Mouse (Mus musculus) MEL (cell line): ENCODE results near the gene Vmn1r210.

ENCODE experiments used
- CHD1 ChIP-seq: IDR thresholded peaks from 2 replicates; pipeline ENCODE4 v1.6.1; 2012; ENCODE audit warnings: low read depth, mild to moderate bottlenecking, inconsistent platforms, low read length, improper control_type of control experiment
- CTCF ChIP-seq, 3 experiments: IDR thresholded peaks in 2 of 3; conservative IDR thresholded peaks in 1 of 3; 2 replicates each; pipeline ENCODE4 v1.5.1; 2011 to 2012; ENCODE audit warnings: low read length in 3 of 3, low read depth in 2 of 3, mild to moderate bottlenecking in 2 of 3, improper control_type of control experiment in 1 of 3, inconsistent platforms in 1 of 3, mixed read lengths in 1 of 3, moderate library complexity in 1 of 3; ENCODE audit not compliant: control insufficient read depth in 1 of 3, insufficient read depth in 1 of 3, poor library complexity in 1 of 3, severe bottlenecking in 1 of 3
- EP300 ChIP-seq, 2 experiments: IDR thresholded peaks; 2 replicates each; pipeline ENCODE4 v1.6.1; 2011; ENCODE audit warnings: improper control_type of control experiment in 2 of 2, low read length in 2 of 2, low read depth in 1 of 2, mild to moderate bottlenecking in 1 of 2
- GATA1 ChIP-seq: IDR thresholded peaks from 2 replicates; pipeline ENCODE4 v1.6.1; 2011; ENCODE audit warnings: low read depth, low read length, improper control_type of control experiment
- MEF2A ChIP-seq: IDR thresholded peaks from 2 replicates; pipeline ENCODE4 v1.6.1; 2014; ENCODE audit warnings: low read depth, mild to moderate bottlenecking, inconsistent platforms, low read length, improper control_type of control experiment; ENCODE audit not compliant: poor library complexity, insufficient replicate concordance, severe bottlenecking; ENCODE audit errors: extremely low read depth
- POLR2A ChIP-seq, 2 experiments: IDR thresholded peaks; 2 replicates each; pipeline ENCODE4 v1.6.1; 2011 to 2012; ENCODE audit warnings: low read length in 2 of 2, mild to moderate bottlenecking in 2 of 2, control low read depth in 1 of 2, improper control_type of control experiment in 1 of 2, low read depth in 1 of 2, moderate library complexity in 1 of 2; ENCODE audit not compliant: control insufficient read depth in 1 of 2, insufficient read depth in 1 of 2, poor library complexity in 1 of 2

DNA sequence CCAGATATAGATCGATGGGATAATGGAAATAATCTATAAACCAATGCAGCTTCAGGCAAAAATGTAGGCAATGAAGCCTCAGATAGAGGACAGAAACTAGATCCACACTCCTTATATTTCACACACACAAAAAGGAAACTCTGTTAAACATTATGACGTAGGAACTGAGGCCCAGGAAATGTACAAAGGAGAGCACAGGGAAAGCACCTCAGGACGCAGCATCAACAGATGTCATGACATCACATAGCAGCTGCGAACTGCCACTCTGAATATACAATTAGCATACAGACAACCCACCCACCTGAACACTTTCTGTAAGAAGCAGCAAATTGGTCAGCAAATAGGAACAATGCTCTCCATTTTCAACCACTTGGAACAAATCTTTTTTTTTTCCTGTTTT lies 23.6 kb upstream of the Vmn1r210 start:
- no peak for TF ChIP-seq POLR2A (IDR thresholded peaks at IDR 0.05; ENCODE audit: control insufficient read depth in 1 of 2, insufficient read depth in 1 of 2, low read depth in 1 of 2, low read length in 2 of 2, poor library complexity in 1 of 2)
- no peak for TF ChIP-seq CTCF (IDR thresholded peaks at IDR 0.05 in 2 of 3, conservative IDR thresholded peaks at IDR 0.05 in 1 of 3; ENCODE audit: control insufficient read depth in 1 of 3, insufficient read depth in 1 of 3, low read depth in 2 of 3, low read length in 3 of 3, poor library complexity in 1 of 3, severe bottlenecking in 1 of 3)
- TF ChIP-seq MEF2A: no peak
- no peak for TF ChIP-seq EP300 (IDR thresholded peaks at IDR 0.05; ENCODE audit: low read depth in 1 of 2, low read length in 2 of 2)
- TF ChIP-seq GATA1: no peak
- no peak for TF ChIP-seq CHD1
